Mouse (Mus musculus): ENCODE measurements around the gene Rhbdl3. TPM values are rescaled to one million over a fixed set of nuclear protein-coding genes. Genes with fewer than 3 reads are reported as not detected.

Rhbdl3 gene
- polyA plus RNA-seq, 1 experiment from 2014 or later = 5.1 TPM

DNA sequence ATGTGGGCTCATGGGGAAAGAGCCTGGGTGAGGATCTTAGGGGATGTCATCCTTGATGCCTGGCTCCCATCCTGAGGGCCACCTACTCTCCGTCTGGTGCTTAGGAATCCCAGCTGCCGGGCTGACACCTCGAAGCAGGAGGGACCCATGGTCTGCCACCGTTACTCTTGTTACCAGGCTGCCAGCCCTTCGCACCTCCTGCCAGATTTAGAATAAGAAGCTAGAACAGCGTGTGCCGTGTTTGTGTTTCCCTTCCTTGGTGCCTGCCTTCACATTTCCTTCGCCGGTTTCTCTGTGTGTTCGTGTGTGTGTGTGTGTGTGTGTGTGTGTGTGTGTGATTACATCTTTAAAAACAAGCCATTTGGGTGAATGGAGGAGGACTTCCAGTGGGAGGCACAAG lies 4.1 kb downstream of the Rhbdl3 start:
- Histone ChIP-seq H3K9ac (ENCODE audit: low read depth, low read length) (no peak overlapping the region), H3K27me3 (ENCODE audit: control insufficient read depth, insufficient read depth, low read depth, low read length) (no peaks in the 10 kb centered on the region), H3K4me1 (ENCODE audit: control insufficient read depth, insufficient read depth, low read length) (peaks cover 17% of the 10 kb centered on the region), H3K36me3 (ENCODE audit: control insufficient read depth, insufficient read depth, low read length) (no peaks in the 10 kb centered on the region), H3K4me3 (ENCODE audit: low read depth, low read length) (no peak overlapping the region), H3K9me3 (replicated peaks; ENCODE audit: control insufficient read depth, low read length, poor library complexity, severe bottlenecking) (no peaks in the 10 kb centered on the region), H3K27ac (ENCODE audit: low read length) (no peak overlapping the region), H3K4me2 (ENCODE audit: low read length) (no peak overlapping the region)
- 90% methylated on average over 10 of the region's 10 CpGs for WGBS
- ATAC-seq = no peak

DNA sequence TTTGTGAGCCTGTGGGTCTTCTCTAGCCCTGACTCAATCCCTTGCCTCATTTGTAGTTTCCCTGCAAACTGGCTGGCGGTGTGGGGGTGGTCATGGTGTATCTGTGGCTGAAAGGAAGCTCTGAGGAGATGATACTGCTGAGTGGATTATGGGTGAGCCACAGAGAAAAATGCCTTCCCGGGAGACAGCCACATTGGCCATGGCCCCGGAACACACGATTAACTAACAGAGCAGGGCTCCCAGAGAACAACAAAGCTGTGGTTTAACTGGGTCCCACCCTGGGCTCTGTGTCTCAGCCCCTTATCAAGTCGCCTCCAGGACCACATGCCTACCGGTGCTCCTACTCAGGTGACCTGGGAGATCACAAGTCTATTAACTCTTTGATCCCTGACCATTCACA lies 7.8 kb downstream of the Rhbdl3 start:
- Histone ChIP-seq H3K4me1 (ENCODE audit: control insufficient read depth, insufficient read depth, low read length) (peaks cover 14% of the 10 kb centered on the region; the same call in 1 of the 2 replicates), H3K4me3 (ENCODE audit: low read depth, low read length) (no peak overlapping the region), H3K27ac (ENCODE audit: low read length) (no peak overlapping the region), H3K4me2 (ENCODE audit: low read length) (no peak overlapping the region), H3K36me3 (ENCODE audit: control insufficient read depth, insufficient read depth, low read length) (no peaks in the 10 kb centered on the region), H3K9me3 (replicated peaks; ENCODE audit: control insufficient read depth, low read length, poor library complexity, severe bottlenecking) (no peaks in the 10 kb centered on the region), H3K9ac (ENCODE audit: low read depth, low read length) (no peak overlapping the region), H3K27me3 (ENCODE audit: control insufficient read depth, insufficient read depth, low read depth, low read length) (no peaks in the 10 kb centered on the region)
- 44% methylated on average over 6 of the region's 6 CpGs for WGBS
- peak; percentile 32; the same call in 1 of the 2 replicates for ATAC-seq

DNA sequence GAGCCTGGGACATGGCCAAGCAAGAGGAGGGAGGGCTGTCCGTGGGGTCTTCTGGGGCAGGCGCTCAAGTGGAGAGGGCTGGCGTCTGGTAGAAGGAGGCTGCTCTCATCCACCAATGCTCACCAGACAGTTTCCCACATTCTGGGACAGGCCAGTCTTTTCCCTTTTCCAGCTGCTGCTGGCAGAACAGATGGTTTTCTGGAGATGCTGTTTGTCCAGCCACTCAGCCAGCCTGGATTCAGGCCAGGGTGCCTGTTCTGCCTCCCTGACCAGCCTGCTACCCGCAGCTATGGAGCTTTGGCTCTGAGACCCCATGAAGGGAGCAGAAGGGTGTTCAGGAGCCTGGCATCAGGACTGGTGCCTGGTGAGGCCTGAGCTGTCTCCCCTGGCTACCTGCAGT lies 10.6 kb downstream of the Rhbdl3 start:
- no peaks in the 10 kb centered on the region for H3K27me3 ChIP-seq (ENCODE audit: control insufficient read depth, insufficient read depth, low read depth, low read length)
- H3K36me3 ChIP-seq (ENCODE audit: control insufficient read depth, insufficient read depth, low read length) = no peaks in the 10 kb centered on the region
- no peak overlapping the region for H3K9ac ChIP-seq (ENCODE audit: low read depth, low read length)
- no peaks in the 10 kb centered on the region for H3K9me3 ChIP-seq (replicated peaks; ENCODE audit: control insufficient read depth, low read length, poor library complexity, severe bottlenecking)
- WGBS = 50% methylated on average over 4 of the region's 4 CpGs
- no peak overlapping the region for H3K4me2 ChIP-seq (ENCODE audit: low read length)
- no peak overlapping the region for H3K4me3 ChIP-seq (ENCODE audit: low read depth, low read length)
- H3K27ac ChIP-seq (ENCODE audit: low read length) = peak overlapping the region; percentile 17; the same call in 1 of the 2 replicates
- ATAC-seq = no peak
- H3K4me1 ChIP-seq (ENCODE audit: control insufficient read depth, insufficient read depth, low read length) = peaks cover 19% of the 10 kb centered on the region

DNA sequence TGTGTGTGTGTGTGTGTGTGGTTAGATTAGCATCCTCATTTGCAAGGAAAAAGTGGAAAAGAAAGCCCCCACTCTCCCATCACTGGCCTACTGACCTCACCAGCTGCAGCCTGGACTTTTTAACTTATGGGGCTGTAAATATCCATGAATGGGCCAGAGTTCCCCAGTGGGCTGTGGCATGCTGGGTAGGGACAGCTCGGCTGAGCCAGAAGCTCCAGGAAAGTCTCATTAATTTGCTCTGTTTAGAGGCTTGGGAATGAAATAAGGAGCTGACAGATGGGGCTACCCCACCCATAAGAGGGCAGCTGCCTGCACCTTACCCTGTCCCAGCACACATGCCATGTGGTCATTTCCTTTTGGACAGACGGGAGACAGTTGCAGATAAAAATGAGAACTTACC lies 11.3 kb downstream of the Rhbdl3 start:
- H3K9me3 ChIP-seq (replicated peaks; ENCODE audit: control insufficient read depth, low read length, poor library complexity, severe bottlenecking) = no peaks in the 10 kb centered on the region
- no peak overlapping the region for H3K4me3 ChIP-seq (ENCODE audit: low read depth, low read length)
- no peak overlapping the region for H3K4me2 ChIP-seq (ENCODE audit: low read length)
- H3K9ac ChIP-seq (ENCODE audit: low read depth, low read length) = no peak overlapping the region
- H3K36me3 ChIP-seq (ENCODE audit: control insufficient read depth, insufficient read depth, low read length) = no peaks in the 10 kb centered on the region
- 27% methylated on average over 2 of the region's 2 CpGs for WGBS
- ATAC-seq = no peak
- peaks cover 19% of the 10 kb centered on the region for H3K4me1 ChIP-seq (ENCODE audit: control insufficient read depth, insufficient read depth, low read length)
- H3K27me3 ChIP-seq (ENCODE audit: control insufficient read depth, insufficient read depth, low read depth, low read length) = no peaks in the 10 kb centered on the region
- peak overlapping the region; percentile 9; the same call in 1 of the 2 replicates for H3K27ac ChIP-seq (ENCODE audit: low read length)

DNA sequence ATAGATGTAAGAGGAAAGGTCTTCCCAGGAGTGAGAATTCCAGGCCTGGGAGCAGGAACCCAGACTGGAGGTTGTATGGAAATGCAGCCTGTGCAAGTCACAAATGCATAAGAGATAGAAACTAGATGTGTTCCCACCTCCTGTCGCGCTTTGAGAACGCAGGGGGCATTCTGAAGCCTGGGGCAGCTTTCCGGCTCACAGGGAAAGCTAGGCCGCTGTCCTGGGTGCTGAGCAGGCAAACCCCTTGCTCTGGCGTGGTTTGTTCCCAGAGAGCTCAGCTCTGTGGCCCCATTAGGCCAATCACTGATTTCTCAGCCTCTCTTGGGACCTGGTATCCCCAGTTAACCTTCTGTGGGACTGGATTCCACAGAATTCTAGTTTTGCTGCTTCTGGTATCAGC lies 11.9 kb downstream of the Rhbdl3 start:
- 10% methylated on average over 6 of the region's 6 CpGs for WGBS
- Histone ChIP-seq H3K9ac (ENCODE audit: low read depth, low read length) (peak overlapping the region; percentile 1; the same call in 1 of the 2 replicates), H3K9me3 (replicated peaks; ENCODE audit: control insufficient read depth, low read length, poor library complexity, severe bottlenecking) (no peaks in the 10 kb centered on the region), H3K4me3 (ENCODE audit: low read depth, low read length) (no peak overlapping the region), H3K27me3 (ENCODE audit: control insufficient read depth, insufficient read depth, low read depth, low read length) (no peaks in the 10 kb centered on the region), H3K4me1 (ENCODE audit: control insufficient read depth, insufficient read depth, low read length) (peaks cover 19% of the 10 kb centered on the region), H3K36me3 (ENCODE audit: control insufficient read depth, insufficient read depth, low read length) (no peaks in the 10 kb centered on the region), H3K4me2 (ENCODE audit: low read length) (no peak overlapping the region), H3K27ac (ENCODE audit: low read length) (peak overlapping the region; percentile 9; the same call in 1 of the 2 replicates)
- ATAC-seq = no peak

DNA sequence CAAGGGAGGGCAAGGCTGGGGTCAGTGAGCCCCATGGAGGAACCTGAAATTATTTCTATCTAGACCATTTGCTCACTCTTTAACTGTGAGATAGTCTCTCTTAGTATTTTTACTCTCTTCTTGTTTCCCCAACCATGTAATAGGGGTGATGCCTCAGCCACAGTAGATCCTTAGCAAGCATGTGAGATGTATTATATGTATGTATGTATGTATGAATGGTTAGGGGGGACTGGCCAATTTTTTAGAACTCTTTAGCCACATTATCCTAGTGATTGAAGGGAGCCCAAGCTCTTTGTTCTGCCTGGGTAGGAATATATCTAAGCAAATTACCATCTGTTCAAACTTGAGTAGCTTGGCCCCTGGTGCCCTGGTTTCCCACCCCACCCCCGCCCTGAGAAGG lies 12.8 kb downstream of the Rhbdl3 start:
- no peak for ATAC-seq
- WGBS = 81% methylated on average over 1 of the region's 1 CpGs
- Histone ChIP-seq H3K27me3 (ENCODE audit: control insufficient read depth, insufficient read depth, low read depth, low read length) (no peaks in the 10 kb centered on the region), H3K27ac (ENCODE audit: low read length) (no peak overlapping the region), H3K36me3 (ENCODE audit: control insufficient read depth, insufficient read depth, low read length) (no peaks in the 10 kb centered on the region), H3K9me3 (replicated peaks; ENCODE audit: control insufficient read depth, low read length, poor library complexity, severe bottlenecking) (no peaks in the 10 kb centered on the region), H3K4me3 (ENCODE audit: low read depth, low read length) (no peak overlapping the region), H3K4me1 (ENCODE audit: control insufficient read depth, insufficient read depth, low read length) (peaks cover 19% of the 10 kb centered on the region), H3K4me2 (ENCODE audit: low read length) (no peak overlapping the region), H3K9ac (ENCODE audit: low read depth, low read length) (no peak overlapping the region)

DNA sequence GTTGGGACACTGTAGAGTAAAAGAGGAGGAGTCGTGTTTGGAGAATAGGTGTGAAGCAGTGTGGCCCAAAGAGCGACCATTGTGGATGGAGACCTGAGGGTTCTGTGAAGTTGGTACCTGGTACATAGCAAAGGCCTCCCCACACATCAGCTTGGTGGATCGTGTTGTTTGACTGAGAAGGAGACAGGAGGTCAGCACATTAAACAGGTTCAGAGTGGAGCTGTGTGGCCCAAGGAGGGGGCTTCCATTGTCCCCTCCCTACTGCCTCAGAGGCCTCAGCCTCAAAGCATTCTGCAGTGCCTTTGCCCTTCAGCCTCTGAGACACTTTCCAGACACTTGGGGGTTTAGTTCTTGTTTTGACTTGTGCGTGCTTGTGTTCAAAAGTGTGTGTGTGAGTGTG lies 13.2 kb downstream of the Rhbdl3 start:
- Histone ChIP-seq H3K27ac (ENCODE audit: low read length) (no peak overlapping the region), H3K9me3 (replicated peaks; ENCODE audit: control insufficient read depth, low read length, poor library complexity, severe bottlenecking) (no peaks in the 10 kb centered on the region), H3K36me3 (ENCODE audit: control insufficient read depth, insufficient read depth, low read length) (no peaks in the 10 kb centered on the region), H3K9ac (ENCODE audit: low read depth, low read length) (no peak overlapping the region), H3K27me3 (ENCODE audit: control insufficient read depth, insufficient read depth, low read depth, low read length) (no peaks in the 10 kb centered on the region), H3K4me3 (ENCODE audit: low read depth, low read length) (no peak overlapping the region), H3K4me1 (ENCODE audit: control insufficient read depth, insufficient read depth, low read length) (peaks cover 19% of the 10 kb centered on the region), H3K4me2 (ENCODE audit: low read length) (no peak overlapping the region)
- ATAC-seq = no peak
- 75% methylated on average over 4 of the region's 4 CpGs for WGBS

DNA sequence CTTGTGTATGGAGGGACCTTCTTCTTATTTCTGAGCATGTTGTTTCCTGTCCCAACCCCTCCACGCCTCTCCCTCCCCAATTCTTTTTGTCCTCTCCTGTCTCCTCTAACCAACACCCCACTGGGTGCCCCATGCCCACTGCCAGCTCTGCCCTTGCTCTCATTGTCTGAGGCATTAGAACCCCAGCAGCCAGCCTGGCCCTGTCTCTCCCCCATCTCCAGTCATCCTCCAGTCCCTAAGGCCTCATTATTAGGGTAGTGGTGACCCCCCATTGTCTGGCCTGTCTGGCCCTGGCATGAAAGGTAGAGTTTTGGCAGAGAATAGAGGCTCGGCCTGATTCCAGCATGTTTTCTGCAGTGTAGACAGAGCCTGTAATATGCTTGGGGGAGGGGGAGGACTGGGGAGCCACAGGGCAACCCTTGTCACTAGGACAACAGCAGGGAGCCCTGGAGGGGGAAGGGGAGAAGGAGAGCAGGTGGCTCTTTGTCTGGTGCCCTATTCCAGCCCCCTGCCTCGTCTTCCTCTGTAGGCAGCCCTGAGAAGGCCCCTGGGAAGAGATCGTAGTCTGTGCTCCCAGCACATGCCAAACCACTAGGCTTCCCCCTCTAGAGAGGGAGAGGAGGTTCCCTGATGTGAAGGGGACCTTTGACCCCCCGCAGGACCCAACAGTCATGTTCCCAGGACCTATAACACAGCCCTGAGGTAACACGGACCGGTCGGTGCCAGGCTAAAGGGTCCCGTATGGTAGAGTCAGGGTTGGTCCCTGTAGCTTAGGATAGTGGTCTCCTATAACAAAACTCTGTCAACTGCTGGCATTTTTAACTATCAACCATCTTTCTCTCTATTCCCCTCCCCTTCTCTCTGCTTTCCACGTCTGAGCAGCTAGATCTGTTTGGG lies 15.3 kb downstream of the Rhbdl3 start:
- Histone ChIP-seq H3K27ac (ENCODE audit: low read length) (peak overlapping the region; percentile 53), H3K9ac (ENCODE audit: low read depth, low read length) (no peak overlapping the region), H3K9me3 (replicated peaks; ENCODE audit: control insufficient read depth, low read length, poor library complexity, severe bottlenecking) (no peaks in the 10 kb centered on the region), H3K4me2 (ENCODE audit: low read length) (no peak overlapping the region), H3K4me3 (ENCODE audit: low read depth, low read length) (no peak overlapping the region), H3K36me3 (ENCODE audit: control insufficient read depth, insufficient read depth, low read length) (no peaks in the 10 kb centered on the region), H3K4me1 (ENCODE audit: control insufficient read depth, insufficient read depth, low read length) (peaks cover 19% of the 10 kb centered on the region), H3K27me3 (ENCODE audit: control insufficient read depth, insufficient read depth, low read depth, low read length) (no peaks in the 10 kb centered on the region)
- peak; percentile 90 for ATAC-seq
- WGBS = 36% methylated on average over 10 of the region's 10 CpGs

DNA sequence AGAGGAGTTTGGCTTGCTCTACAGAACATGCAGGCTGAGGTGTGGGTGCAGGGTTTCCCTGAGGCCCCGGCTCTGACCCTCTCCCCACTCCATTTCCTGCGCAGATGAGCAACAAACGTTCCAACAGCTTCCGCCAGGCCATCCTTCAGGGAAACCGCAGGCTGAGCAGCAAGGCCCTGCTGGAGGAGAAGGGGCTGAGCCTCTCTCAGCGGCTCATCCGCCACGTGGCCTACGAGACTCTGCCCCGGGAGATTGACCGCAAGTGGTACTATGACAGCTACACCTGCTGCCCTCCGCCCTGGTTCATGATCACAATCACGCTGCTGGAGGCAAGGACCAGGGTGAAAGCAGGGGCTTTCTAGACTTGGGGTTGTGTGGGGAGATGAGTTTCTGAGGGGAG lies 22.5 kb downstream of the Rhbdl3 start:
- Histone ChIP-seq H3K27ac (ENCODE audit: low read length) (no peak overlapping the region), H3K9me3 (replicated peaks; ENCODE audit: control insufficient read depth, low read length, poor library complexity, severe bottlenecking) (no peaks in the 10 kb centered on the region), H3K4me3 (ENCODE audit: low read depth, low read length) (no peak overlapping the region), H3K36me3 (ENCODE audit: control insufficient read depth, insufficient read depth, low read length) (no peaks in the 10 kb centered on the region), H3K27me3 (ENCODE audit: control insufficient read depth, insufficient read depth, low read depth, low read length) (no peaks in the 10 kb centered on the region), H3K4me2 (ENCODE audit: low read length) (no peak overlapping the region), H3K9ac (ENCODE audit: low read depth, low read length) (no peak overlapping the region), H3K4me1 (ENCODE audit: control insufficient read depth, insufficient read depth, low read length) (no peaks in the 10 kb centered on the region)
- ATAC-seq = no peak
- 46% methylated on average over 13 of the region's 13 CpGs for WGBS

All from midbrain, embryonic 16.5 days (tissue).